Mouse (Mus musculus) gonadal fat pad, adult 2 months (tissue): ENCODE results near the gene Vti1a. TPM values are rescaled to one million over a fixed set of nuclear protein-coding genes. Genes with fewer than 3 reads are reported as not detected.

Source experiments
- DNase-seq: peaks from one replicate; pipeline ENCODE4 v3.0.0-alpha.2; 2012; ENCODE audit warnings: low read depth
- polyA plus RNA-seq: library from polyadenylated mRNA; depleted of rRNA; stranded (reverse); fragments of >200 nt; gene quantifications from 2 replicates; pipeline ENCODE4 v1.2.3, GENCODE M21; 2012; rRNA removed

Gene Vti1a
- 14.6 and 14.9 TPM in 2 replicates for polyA plus RNA-seq

DNA sequence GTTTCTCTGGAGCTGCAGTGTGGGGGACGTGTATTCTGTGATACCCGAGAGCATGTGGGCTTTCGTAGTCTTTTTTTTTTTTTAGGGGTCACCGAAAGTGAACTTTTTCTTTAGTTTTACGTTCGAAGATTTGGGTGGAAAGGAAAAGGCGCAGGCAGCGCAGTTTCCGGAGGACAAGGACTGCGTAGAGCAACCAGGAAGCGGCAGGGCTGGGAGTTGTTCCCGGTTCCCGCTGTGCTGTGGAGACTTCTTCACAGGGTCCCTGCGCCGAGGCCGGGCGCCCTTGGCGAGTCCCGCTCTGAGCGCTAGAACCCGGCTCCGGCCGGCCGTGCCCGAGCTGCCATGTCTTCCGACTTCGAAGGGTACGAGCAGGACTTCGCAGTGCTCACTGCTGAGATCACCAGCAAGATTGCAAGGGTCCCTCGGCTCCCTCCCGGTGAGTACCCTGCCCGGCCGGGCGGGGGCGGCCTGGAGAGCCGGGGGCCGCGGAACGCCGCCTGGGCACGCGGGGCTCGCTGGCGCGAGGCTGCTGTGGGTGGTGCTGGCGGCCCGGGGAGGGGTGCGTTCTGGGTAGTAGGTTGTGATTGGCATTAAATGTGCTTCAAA, at the start of gene Vti1a:
TSS of gene Vti1a (plus strand) at position 187 of the 606 bp plus-strand sequence.
- DNase-seq: no peak

DNA sequence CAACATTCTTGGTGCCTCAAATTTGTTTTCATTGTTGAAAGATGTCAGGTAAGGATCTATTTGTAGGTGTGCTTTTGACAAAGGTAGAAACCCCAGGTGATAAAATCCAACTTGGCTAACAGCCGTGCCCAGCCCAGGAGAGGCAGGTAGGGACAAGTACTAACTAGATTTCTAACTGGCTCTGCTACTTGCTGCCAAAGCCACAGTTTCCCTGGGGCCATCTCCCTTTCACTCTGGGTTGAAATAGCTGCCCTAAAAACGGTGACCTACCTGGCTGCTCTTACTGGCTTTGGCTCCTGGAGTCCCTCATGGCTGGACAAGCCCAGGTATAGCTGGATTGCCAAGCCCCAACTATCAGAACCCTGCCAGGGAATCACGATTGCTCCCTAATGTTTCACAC, 49.3 kb upstream of the Vti1a start:
- DNase-seq: peak; percentile 97

DNA sequence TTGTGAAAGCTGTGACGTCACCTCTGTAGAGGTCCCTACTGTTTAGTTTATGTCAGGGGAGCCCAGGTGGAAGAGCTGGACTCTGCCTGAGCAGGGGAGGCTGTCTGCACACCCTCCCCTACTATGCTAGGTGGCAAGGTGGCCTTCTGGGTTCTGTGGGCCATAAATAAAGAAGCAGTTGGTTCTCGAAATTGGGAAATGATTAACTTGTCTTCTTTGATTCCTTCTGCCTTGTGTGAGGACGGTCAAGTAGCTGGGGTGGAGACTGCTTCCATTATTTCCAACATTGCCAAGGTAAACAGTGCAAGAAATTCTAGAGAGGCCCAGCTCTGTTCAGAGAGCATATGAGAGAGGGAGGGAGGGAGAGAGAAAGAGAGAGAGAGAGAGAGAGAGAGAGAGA, 47.9 kb upstream of the Vti1a start:
- DNase-seq: no peak

DNA sequence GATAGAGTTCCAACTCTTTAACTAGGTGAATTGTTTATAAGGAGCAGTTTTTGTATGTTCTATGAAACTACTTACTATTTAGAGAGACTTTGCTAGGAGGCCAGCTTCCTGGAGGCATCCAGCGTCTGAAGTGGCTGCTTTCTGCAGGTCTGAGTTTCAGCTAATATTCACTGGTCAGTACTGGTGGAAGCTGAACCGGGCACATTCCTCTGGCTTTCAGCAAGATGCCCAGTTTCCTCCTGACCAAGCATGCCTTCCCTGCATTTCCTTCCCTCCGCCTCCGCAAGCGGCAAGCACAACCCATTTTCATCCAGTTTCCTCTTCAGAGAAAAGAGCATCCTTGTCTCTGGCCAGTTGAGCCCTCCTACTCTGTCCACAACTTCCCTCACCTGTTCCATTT, 47.0 kb upstream of the Vti1a start:
- no peak for DNase-seq

DNA sequence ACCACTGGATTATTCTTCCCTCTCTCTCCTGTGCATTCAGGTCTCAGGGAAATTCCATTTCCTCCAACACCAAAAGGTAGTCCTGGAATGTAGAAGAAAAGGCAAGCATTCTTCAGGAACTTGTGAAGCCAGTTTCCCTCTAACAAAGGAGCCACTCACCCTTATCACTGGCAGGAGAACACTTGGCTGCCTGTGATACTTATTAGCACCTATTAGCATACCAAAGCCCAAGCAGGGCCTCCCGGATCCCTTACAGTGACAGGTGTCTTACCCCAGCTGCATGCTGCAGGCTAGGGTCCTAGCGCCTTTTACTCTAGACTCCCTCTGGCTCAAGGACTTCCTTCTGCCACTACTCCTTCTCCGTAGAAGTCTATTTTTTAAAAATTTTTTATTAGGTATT, 44.6 kb upstream of the Vti1a start:
- DNase-seq: no peak

DNA sequence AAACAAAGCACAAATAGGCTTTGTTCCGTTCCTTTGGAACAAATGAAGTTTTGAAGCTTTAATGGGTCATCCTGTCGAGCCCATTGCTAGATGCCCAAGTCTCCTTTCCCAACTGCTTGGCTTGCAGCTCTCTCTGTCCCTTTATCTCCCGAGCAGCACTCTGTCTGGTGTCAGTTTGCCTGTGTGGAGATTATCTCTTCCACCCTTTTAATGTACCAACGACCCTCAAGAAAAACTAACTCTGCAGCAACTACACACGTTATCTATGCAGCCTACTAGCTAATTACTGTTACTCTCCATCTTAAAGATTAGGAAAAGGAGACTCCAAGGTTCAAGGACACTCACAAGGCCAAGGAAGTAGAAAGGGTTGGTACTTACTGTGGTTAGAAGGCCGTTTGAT, 42.8 kb upstream of the Vti1a start:
- no peak for DNase-seq

DNA sequence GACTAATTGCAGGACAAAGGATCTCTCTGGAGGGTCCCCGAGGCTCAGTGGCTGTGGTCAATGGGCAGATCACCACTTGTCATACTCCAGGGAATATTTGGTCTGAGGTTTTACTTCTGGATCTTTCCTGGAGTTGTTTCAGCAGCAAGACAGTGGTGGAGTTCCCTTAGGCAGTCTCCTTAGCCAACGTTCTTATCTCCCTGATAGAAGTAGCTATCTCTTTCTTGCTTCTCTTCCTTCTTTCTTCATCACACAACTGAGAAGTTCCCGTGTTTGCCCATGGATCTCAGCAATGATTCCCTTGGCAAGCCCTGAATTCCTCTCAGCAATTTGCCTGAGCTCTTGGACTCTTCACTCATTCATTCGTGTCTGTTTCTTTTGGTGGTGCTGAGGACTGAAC, 40.0 kb upstream of the Vti1a start:
- DNase-seq: no peak

DNA sequence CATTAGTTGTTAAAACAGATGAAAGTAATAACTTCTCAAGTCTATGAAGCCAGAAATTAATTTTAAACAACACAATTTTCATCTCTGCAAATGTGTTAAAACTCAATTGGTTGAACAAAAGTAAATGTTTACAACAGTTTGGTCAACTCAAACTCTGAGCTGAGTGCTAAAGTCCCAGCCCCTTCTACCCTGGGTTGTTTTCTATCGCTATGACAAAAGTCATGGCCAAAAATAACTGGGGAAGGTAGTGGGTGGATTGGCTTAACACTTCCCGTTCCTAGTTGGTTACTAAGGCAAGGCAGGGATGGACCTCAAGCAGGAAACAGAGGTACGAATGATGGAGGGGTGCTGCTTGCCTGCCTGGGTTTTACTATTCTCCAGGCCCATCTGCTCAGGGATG, 39.3 kb upstream of the Vti1a start:
- no peak for DNase-seq

DNA sequence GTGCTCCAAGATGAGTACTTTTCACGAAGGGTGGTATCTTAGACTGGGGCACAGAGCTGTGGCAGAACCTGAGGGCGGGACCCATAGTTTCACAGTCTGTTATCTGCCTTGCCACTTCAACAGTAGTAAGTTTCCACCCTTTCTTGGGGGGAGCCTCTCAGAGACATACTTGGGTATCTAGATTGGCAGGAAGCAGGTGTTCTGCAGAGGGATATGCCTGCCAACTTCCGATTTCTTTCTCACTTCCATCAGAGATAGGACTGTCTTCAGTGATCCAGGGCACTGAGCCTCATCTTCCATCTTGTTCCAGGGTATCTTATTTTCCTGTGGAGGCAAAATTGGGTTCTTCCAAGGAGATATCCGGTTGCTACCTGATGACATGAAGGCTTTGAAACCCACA, 32.0 kb upstream of the Vti1a start:
- no peak for DNase-seq

DNA sequence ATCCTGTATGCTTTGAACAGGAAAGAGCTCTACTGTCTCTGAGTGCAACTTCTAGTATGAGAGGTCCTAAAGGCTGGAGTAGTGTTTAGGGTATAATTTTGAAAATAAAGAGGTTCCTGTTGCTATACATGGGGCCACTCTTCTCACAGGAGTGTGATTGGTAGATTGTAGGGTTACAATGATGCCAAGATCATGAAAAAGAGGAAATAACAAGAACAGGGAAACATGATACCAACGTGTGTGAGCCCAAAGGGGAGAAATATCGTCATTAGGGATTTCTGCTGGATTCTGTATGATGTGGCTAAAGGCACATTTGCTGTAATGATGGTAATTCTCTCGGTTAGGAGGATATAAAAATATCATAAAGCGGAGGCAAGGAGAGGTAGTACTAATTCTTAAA, 30.1 kb upstream of the Vti1a start:
- DNase-seq: no peak

DNA sequence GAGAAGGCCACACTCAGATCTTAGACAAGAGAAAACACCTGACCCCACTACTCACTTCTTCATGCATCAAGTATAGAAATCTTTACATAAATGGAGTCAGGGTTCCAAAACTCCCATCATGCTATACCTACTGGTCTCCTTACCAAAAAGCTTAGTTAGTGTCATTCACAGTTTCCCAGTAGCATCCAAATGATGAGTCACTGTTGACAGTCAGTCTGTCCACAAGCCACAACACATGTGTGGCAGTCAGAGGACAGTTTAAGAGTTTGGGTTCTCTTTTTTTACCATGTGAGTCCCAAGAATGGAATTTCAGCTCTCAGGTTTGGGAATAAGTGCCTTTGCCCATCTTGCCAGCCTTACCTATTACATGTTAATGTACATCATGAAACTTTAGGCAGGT, 27.1 kb upstream of the Vti1a start:
- DNase-seq: no peak

DNA sequence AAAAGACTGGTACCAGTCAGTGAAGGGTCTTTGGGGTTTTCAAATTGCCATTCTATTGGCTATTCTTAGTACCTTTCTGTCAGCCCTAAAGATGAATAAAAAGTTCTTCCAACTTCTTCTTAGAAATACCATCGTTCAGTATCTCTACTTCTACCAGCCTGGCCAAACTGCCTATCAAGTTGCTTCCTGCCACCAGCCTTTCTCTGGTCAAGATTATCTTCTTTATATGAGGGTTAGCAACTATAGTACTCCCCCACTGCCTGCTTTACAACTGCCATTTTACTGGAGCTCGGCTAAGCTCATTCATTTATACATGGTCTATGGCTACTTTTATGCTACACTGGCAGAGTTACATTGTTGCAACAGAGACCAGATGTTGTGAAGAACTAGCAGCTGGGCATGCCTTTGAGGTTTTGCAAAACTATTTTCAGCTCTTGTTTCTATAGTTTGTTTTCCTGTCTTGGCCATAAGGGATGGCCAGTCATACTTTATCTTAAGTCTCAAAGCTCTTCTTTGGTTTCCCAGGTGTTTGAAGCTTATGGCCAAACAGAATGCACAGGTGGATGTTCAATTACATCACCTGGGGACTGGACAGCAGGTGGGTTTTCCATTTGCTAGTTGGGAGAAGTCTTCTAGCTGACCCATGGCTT, 25.3 kb upstream of the Vti1a start:
- DNase-seq: no peak

DNA sequence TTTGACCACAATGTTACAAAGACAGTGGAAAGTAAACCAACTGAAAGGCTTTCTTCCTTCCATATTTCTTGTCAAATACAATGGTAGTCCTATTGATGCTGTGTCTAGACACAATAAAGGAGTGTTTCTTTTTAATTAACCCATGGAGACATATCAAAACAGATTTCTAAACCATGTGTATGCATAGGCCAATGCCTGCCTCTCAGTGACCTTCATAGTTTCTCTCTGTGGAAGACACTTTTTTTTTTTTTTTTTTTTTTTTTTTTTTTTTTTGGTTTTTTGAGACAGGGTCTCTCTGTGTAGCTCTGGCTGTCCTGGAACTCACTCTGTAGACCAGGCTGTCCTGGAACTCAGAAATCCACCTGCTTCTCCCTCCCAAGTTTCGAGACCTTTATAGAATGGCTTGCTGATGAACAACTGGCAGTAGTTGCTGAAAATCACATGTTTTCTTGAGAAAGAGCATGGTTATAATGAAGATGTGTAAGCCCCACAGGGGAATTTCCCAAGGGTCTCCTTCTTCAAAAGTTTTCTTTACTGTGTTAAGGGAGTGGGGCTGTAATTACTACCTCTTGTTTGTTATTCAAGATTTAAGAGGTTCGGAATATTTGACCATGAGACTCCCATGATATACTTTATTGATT, 23.8 kb upstream of the Vti1a start:
- DNase-seq: no peak

DNA sequence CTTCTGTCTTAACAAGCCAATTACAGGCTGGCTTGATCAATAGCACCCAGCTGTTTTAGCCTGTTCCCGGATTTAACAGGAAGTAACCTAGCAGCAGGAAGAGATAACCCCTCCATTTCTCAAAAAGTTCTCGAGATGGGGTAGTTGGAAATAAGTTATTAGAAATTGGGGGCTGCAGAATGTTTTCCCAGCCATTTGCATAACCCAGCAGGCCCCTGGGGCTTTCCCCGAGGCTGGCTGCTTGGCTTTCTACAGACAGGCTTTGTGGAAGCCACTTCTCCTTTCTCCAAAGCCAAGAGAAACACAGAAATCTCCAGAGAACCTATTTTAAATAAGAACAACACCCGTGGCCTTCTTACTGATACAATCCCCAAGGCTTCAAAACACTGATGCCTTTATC, 22.9 kb upstream of the Vti1a start:
- no peak for DNase-seq

DNA sequence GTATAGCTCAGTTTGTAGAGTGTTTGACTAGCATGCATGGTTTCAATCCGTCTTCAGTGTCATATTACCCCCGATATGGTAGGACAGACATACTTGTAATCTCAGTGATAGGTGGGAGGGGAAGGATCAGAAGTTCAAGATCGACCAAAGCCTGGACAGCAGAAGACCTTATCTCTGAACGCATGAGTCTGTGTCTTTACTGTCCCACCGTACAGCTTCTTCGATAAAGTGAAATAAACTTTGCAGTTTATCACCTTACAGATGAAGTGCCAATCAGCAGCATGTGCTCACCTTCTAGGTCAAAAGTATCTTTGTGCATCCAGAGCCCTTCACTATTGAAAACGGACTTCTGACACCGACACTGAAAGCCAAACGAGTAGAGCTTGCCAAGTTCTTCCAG, 21.0 kb upstream of the Vti1a start:
- DNase-seq: no peak

DNA sequence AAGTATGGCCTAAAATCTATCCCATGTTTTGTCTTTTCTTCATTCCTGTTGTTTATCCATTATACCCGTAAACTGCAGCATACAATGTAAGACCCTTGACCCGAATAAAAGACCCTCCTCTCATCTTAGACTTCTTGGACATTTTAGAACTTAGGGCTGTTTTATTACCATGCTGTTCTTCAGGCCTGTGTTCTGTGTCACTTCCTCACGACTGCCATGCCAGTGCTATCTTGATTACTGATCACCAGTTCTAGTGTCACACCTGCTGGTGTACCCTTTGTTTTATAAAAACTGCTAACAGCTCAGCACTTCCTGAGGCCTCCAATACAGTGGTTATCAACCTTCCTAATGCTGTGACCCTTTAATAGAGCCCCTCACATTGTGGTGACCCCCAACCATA, 20.5 kb upstream of the Vti1a start:
- no peak for DNase-seq

DNA sequence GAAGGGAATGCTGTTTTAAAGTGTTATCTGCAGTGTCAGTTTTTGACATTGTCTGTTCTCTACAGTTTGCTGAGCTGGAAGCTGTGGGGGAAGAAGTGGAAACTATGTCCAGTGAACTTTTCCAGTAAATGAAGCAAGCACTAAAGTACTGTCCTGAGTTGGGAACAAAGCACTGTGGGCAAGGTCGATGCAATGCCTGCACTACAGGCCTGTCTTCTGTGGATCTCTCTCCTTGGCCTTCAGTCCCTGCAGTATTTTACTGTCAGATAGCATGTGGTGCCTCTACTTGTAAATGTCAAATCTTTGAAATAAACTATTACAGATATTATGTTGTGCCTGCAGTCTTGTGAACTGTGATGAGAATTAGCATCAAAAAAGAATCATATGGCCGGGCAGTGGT, 19.8 kb upstream of the Vti1a start:
- DNase-seq: no peak

DNA sequence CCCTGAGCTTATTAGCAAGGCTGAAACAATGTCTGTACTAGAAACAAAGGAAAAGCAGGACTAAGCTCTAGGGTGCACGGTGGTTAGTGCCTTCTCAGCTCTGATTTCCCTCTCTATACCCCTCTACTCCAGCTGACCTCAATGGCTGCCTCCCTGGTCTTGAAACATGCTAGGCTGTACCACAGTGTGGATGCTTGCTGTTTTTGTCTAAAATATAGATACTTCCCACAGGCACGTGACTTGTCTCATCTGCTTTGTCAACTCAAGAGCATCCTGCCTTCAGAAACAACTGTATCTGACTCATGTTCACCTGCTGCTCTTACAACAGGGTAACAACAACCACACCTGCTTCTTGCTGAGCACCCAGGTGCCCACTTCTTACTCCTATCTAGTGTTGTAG, 18.6 kb upstream of the Vti1a start:
- DNase-seq: no peak

DNA sequence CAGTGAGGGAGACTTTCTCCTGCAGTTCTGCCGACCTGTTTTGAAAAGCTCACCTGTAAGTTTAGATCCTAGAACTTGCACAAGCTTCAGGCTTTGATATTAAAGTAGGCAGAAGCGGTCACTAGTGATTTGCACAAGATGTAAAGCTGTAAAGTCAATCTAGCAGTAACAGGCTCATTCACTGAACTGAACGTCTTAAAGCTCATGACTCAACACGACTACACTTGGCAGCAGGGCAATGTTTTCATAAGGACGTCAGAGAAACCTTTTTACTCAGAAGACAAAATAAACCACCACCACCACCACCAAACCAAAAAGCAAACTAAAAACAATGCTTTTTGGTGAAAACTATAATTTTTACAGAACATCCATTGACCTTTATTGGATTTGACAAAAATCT, 18.1 kb upstream of the Vti1a start:
- no peak for DNase-seq

DNA sequence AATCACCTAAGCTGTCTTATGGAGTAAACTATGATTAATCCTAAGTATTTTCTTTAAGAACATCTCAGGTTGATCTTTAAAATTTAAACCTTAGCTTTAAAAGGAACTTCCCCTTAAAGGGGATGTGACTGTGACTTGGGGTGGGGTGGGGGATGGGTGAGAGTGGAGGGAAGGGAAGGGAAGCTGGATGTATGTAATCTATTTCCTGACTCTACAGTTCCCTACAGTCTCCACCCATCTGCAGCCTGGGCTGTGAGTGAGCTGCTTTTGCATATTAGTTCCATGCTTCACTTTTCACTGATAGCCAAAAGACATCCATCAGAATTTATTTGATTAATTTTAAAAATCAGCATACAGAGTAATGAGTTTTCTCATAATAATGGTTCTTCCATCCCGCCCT, 16.7 kb upstream of the Vti1a start:
- no peak for DNase-seq

DNA sequence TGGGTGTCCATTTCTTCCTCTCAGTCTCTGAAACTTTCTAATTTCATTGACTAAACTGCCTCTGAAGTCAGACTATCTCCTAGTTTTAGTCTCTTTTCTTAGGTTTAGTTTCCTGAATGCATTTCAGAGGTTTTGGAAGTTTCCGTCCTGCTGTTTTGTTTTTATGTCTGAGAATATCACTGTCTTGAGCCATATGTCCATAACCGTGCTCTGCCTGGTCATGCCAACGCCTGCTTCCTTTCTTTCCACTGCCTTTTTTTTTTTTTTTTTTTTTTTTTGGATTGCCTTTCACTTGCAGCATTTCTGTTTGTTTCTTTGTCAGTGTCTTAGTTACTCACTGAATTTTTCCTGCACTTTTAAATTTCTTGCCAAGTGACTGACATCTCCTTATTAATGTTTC, 15.6 kb upstream of the Vti1a start:
- no peak for DNase-seq

DNA sequence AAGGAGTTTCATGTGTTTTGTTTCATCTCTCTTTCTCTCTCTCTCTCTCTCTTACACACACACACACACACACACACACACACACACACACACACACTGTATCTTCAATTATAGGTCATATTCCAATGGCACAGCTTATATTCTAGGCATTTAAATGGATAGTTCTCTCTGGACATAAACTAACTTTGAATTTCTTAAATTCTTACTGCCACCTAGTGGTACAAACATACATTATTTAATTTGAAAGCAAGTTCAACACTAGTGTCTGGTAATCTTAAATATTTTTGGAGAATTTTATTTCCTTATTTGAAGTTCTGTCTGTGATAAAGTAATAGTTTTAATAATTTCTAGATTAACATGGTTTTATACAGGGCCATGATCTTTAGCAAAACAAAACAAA, 11.1 kb upstream of the Vti1a start:
- DNase-seq: no peak

DNA sequence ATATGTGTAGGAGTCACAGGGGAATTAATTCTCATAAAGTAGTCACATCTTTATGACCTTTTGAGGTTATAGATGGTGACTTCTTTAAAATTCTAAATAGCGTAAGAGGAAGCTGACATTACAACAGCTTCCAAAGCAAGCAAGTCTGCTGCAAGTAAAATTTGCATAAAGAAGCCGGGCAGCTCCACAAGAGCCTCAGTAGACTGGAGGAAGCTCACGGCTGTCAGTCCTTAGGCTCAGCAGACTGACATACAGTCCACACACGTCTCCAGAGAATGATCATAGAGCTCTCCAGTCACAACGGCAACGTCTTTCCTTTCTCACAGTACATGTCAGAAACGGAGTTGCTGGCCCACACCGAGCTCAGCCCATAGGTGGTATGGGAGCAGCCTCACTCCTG, 4.2 kb upstream of the Vti1a start:
- no peak for DNase-seq

DNA sequence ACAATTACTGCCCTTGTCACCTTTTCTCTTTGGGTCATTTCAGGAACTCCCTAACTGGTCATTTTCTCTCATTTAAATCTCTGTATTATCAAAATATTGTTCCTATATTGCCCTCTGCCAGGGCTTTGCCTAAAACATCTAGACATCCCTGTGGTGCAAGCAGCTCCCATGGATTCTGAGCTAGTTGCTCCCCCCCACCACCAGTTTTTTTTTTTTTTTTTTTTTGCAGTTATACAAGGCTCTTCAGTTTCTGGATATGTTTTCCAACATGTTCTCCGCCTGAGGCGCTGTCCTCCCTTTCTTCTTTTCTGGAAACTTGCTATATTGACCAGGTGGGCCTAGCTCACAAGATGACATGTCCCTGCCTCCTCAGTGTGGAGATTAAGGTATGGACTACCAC, 2.4 kb upstream of the Vti1a start:
- DNase-seq: no peak
